Mouse (Mus musculus): Measurements from ENCODE around the gene 1700016C15Rik.

The 1700016C15Rik gene

GRCm38 (mm10) chr1:177796193-177796939 is 66.8 kb downstream of the 1700016C15Rik start, which contains the start of gene Adss:
Gene Adss (minus strand): TSS chr1:177796511.
- DNase-seq (ENCODE audit: low spot score in 2 of 2): peak; percentile 98 to 99

- no peak for DNase-seq (ENCODE audit: low spot score in 2 of 2)
These were observed 67.6 kb downstream of the 1700016C15Rik start for GRCm38 (mm10) chr1:177797151-177797755.
